13 mouse cellular contexts compared by ENCODE assay signal in genomic region chr15:101232607-101233006, GRCm38 (mm10). TPM values are rescaled to one million over a fixed set of nuclear protein-coding genes. Genes with fewer than 3 reads are reported as not detected.
DNase-seq lines count a peak whose midpoint lies in the region; ATAC-seq and TF ChIP-seq lines count a peak whose summit lies in the region.
"Had no signal": no experiment of that assay in that cellular context is flagged by ENCODE, and none has a peak within 500 bp of the region (broad histone marks: within the 10 kb centered on the region; RNA-seq: fewer than 3 reads in every experiment).

No protein-coding gene starts in this region.

- H3K27ac ChIP-seq in ES-E14 (ENCODE audit: insufficient read depth, low read depth, low read length, poor library complexity, severe bottlenecking), result peak overlapping the region; percentile 79; the same call in 1 of the 2 replicates
- peak overlapping the region; percentile 29; the same call in 1 of the 2 replicates for H3K27ac ChIP-seq in olfactory bulb, adult 2 months (ENCODE audit: insufficient read depth, low read depth, low read length)
- H3K27ac ChIP-seq: liver, embryonic 14.5 days; midbrain, embryonic 10.5 days had no signal

- intact Hi-C loops in left cerebral cortex, postnatal 14 days (cut with DNase I), result no loop called here

- H3K4me1 ChIP-seq in E14TG2a.4 (replicated peaks; ENCODE audit: low read depth, low read length) (peaks cover 89% of the 10 kb centered on the region), ES-E14 (ENCODE audit: control insufficient read depth in 2 of 2, insufficient read depth in 2 of 2, low read length in 2 of 2, poor library complexity in 1 of 2) (peaks cover 9 to 42% of the 10 kb centered on the region in 2 experiments)
- peaks cover 65% of the 10 kb centered on the region for H3K4me1 ChIP-seq in olfactory bulb, adult 2 months (ENCODE audit: control insufficient read depth, insufficient read depth, low read length)

- H3K36me3 ChIP-seq in E14TG2a.4 (ENCODE audit: insufficient read depth, low read length), result peaks cover 36% of the 10 kb centered on the region
- peaks cover 18% of the 10 kb centered on the region for H3K36me3 ChIP-seq in ES-E14 (ENCODE audit: control insufficient read depth, insufficient read depth, low read length, poor library complexity, severe bottlenecking)

- peak; percentile 47 to 82 for DNase-seq in left cerebral cortex, postnatal 14 days (ENCODE audit: low spot score in 2 of 2)
- no peak for DNase-seq in left cerebral cortex, adult 8-10 months (ENCODE audit: low spot score in 2 of 2)
- no peak for DNase-seq in ES-E14 (ENCODE audit: low read depth, low spot score)
- DNase-seq in cerebellum, postnatal 36 days, result no peak
- DNase-seq: adrenal gland, postnatal 25 days; heart, postnatal 36 days; kidney, postnatal 25 days had no signal

- in situ Hi-C loops in ES-E14 (cut with MboI; ENCODE audit: low sequenced_read_pairs in 2 of 2, unreplicated experiment in 2 of 2), result no loop called here

- H3K9ac ChIP-seq in ES-E14 (ENCODE audit: insufficient read depth, low read depth, low read length, poor library complexity, severe bottlenecking), result no peak overlapping the region; the same call in 1 of the 2 replicates
- H3K9ac ChIP-seq: liver, embryonic 14.5 days had no signal

- no peak for TF ChIP-seq CTCF in E14TG2a.4 (conservative IDR thresholded peaks at IDR 0.05; ENCODE audit: low read length)
- TF ChIP-seq CTCF in olfactory bulb, adult 2 months (IDR thresholded peaks at IDR 0.05; ENCODE audit: insufficient read depth, low read depth, low read length), result no peak

- no peak for ATAC-seq in megakaryocyte, adult 5-6 weeks (ENCODE audit: poor library complexity, severe bottlenecking)
- ATAC-seq: forebrain, embryonic 16.5 days had no signal

- 0 out of 2 replicates have a peak, but pooled peaks cover 3% of the 10 kb centered on the region for H3K27me3 ChIP-seq in E14TG2a.4 (ENCODE audit: insufficient read depth, low read length)

- TF ChIP-seq POLR2A in olfactory bulb, adult 2 months (IDR thresholded peaks at IDR 0.05; ENCODE audit: insufficient read depth, low read depth, low read length), result no peak

- 61% methylated on average over 4 of the region's 4 CpGs for WGBS in olfactory bulb, adult 2 months

- H3K4me3 ChIP-seq in E14TG2a.4 (replicated peaks; ENCODE audit: low read length), result peak overlapping the region; percentile 76
- no peak overlapping the region for H3K4me3 ChIP-seq in ES-E14 (ENCODE audit: insufficient read depth in 1 of 2, low read depth in 1 of 2, low read length in 2 of 2, poor library complexity in 1 of 2, severe bottlenecking in 1 of 2)
- H3K4me3 ChIP-seq in olfactory bulb, adult 2 months (ENCODE audit: insufficient read depth, low read depth, low read length), result no peak overlapping the region
- H3K4me3 ChIP-seq: midbrain, embryonic 10.5 days had no signal

- H3K9me3 ChIP-seq in E14TG2a.4 (ENCODE audit: low read length) (peaks cover 8% of the 10 kb centered on the region), ES-E14 (ENCODE audit: control insufficient read depth, insufficient read depth, low read depth, low read length) (no peaks in the 10 kb centered on the region)

TF ChIP-seq in ES-E14, 5 proteins besides CTCF, POLR2A, EP300 and RAD21:
- TF ChIP-seq ZNF384 (IDR thresholded peaks at IDR 0.05; ENCODE audit: low read depth, low read length), result no peak
- TF ChIP-seq HCFC1 (IDR thresholded peaks at IDR 0.05; ENCODE audit: borderline replicate concordance, insufficient read depth, low read length), result no peak
- TF ChIP-seq MAFK (IDR thresholded peaks at IDR 0.05; ENCODE audit: insufficient read depth, low read depth, low read length), result no peak
- no peak for TF ChIP-seq ZC3H11A (IDR thresholded peaks at IDR 0.05; ENCODE audit: borderline replicate concordance, low read depth, low read length)
- no peak for TF ChIP-seq CHD2 (IDR thresholded peaks at IDR 0.05; ENCODE audit: low read depth, low read length)

RNA-seq across cellular contexts. Expression of gene Grasp, which starts 8.6 kb away (rescaled TPM):
- total RNA-seq in left cerebral cortex, postnatal 14 days (2021), result 10 to 100 TPM; 58.2 to 67.1 TPM
- 10 to 100 TPM; 56.3 to 63.9 (median 62.1) TPM for total RNA-seq in left cerebral cortex, adult 8-10 months (2022)
- total RNA-seq in ES-E14 (2012; rRNA removed), result 10.8 and 12.9 TPM in 2 replicates
- polyA plus RNA-seq in olfactory bulb, adult 2 months (2012; ENCODE audit: insufficient read depth, insufficient read length, low replicate concordance, missing spikeins), result not detected in 2 replicates
- total RNA-seq in megakaryocyte, adult 5-6 weeks (2015), result 0.16 and 0.30 TPM in 2 replicates
- 0.29 and 0.85 TPM in 2 replicates for total RNA-seq in megakaryocyte, adult 5-6 weeks (2017)

RNA-seq across cellular contexts. Expression of gene Nr4a1, which starts 21.5 kb away (rescaled TPM):
- total RNA-seq in left cerebral cortex, postnatal 14 days (2021), result 10 to 100 TPM; 65.6 to 78.4 TPM
- 100 to 1,000 TPM in 1 of 4 experiments, 10 to 100 TPM in 3; 36.3 to 102 (median 74.5) TPM for total RNA-seq in left cerebral cortex, adult 8-10 months (2022)
- 8.5 and 12.1 TPM in 2 replicates for total RNA-seq in ES-E14 (2012; rRNA removed)
- polyA plus RNA-seq in olfactory bulb, adult 2 months (2012; ENCODE audit: insufficient read depth, insufficient read length, low replicate concordance, missing spikeins), result not detected in 2 replicates
- 42.1 and 45.0 TPM in 2 replicates for total RNA-seq in megakaryocyte, adult 5-6 weeks (2015)
- total RNA-seq in megakaryocyte, adult 5-6 weeks (2017), result 37.0 TPM in 2 replicates

RNA-seq across cellular contexts. Expression of gene Atg101, which starts 51.5 kb away (rescaled TPM):
- 10 to 100 TPM; 38.5 to 43.2 TPM for total RNA-seq in left cerebral cortex, postnatal 14 days (2021)
- 10 to 100 TPM; 35.9 to 39.3 (median 37.6) TPM for total RNA-seq in left cerebral cortex, adult 8-10 months (2022)
- 116 and 119 TPM in 2 replicates for total RNA-seq in ES-E14 (2012; rRNA removed)
- not detected in 2 replicates for polyA plus RNA-seq in olfactory bulb, adult 2 months (2012; ENCODE audit: insufficient read depth, insufficient read length, low replicate concordance, missing spikeins)
- total RNA-seq in megakaryocyte, adult 5-6 weeks (2015), result 8.2 and 12.1 TPM in 2 replicates
- total RNA-seq in megakaryocyte, adult 5-6 weeks (2017), result 53.3 and 58.0 TPM in 2 replicates

RNA-seq across cellular contexts. Expression of gene Acvr1b, which starts 58.7 kb away (rescaled TPM):
- total RNA-seq in left cerebral cortex, postnatal 14 days (2021), result 100 to 1,000 TPM; 112 to 121 TPM
- 100 to 1,000 TPM; 100 to 118 (median 110) TPM for total RNA-seq in left cerebral cortex, adult 8-10 months (2022)
- 26.4 and 43.4 TPM in 2 replicates for total RNA-seq in ES-E14 (2012; rRNA removed)
- not detected in 2 replicates for polyA plus RNA-seq in olfactory bulb, adult 2 months (2012; ENCODE audit: insufficient read depth, insufficient read length, low replicate concordance, missing spikeins)
- 7.4 and 7.7 TPM in 2 replicates for total RNA-seq in megakaryocyte, adult 5-6 weeks (2015)
- 15.2 and 17.1 TPM in 2 replicates for total RNA-seq in megakaryocyte, adult 5-6 weeks (2017)

Comparison
In these comparisons a context has a peak if more than half of its experiments do, and no peak if none do; other contexts are left out.
1. DNase-seq: peak in left cerebral cortex, postnatal 14 days (2 of 2); none in left cerebral cortex, adult 8-10 months (0 of 2), ES-E14 (single experiment) and cerebellum, postnatal 36 days (0 of 2).